Mouse (Mus musculus) spleen, postnatal 14 days (tissue): ENCODE measurements at regions not wholly inside any gene's neighbourhood (a gene's known extent, or its start where the extent isn't known, plus 50 kb on each side); places are given as distances from the start of the nearest gene placed in this dataset.

Experiments
- DNase-seq, 2 experiments: peaks; one replicate each; pipeline ENCODE4 v3.0.0; 2021 to 2022; ENCODE audit warnings: low spot score in 2 of 2

DNA sequence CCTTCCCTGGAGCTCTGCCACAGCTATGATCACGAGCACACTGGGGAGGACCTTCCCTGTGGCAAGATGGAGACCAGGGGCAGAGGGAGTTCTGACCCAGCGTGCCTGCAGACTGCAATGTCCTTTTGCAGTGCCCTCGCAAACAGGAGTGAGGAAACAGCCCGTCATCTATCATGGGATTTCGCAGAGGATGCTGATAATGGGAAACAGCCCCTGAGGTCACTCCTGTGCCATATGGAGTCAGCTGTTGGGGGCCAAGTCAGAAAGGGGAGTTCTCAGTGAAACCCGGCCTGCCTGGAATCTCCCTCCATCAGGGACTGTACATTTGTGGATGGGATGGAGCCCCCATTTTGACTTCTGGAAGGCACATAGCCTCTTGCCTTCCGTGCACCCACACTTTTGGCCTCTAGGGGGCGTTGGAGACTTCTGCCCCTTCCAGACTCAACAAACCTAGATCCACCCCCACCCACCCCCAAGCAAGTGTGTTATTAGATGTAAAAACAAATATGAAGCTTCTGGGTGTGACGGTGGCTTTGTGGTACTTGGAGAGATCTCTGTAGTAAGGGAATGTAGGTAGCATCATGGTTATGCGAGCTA lies 98.1 kb downstream of the Kdr start:
- no peak for DNase-seq

DNA sequence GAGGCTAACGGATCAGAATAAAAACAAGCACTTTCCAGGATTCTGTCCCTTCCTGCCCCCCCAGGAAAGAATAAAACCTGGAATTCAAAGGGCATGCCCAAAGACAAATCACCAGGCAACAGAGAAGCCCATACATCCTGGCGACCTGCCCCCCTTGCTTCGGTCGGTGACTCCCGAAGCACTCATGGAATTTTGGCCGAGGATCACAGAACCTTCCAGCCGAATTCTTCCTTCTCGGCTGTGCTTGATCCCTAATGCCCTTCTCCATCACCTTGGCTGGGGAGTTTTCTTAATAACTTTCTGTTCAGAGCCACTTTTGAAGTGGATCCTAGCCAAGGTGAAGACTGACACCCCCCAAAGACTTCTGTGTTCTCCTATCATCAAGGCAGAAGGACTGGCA lies 99.9 kb downstream of the Kdr start:
- DNase-seq, result no peak

- no peak for DNase-seq
Measured at GRCm38 (mm10) chr5:75877609-75877971, 100.7 kb downstream of the Kdr start.

DNA sequence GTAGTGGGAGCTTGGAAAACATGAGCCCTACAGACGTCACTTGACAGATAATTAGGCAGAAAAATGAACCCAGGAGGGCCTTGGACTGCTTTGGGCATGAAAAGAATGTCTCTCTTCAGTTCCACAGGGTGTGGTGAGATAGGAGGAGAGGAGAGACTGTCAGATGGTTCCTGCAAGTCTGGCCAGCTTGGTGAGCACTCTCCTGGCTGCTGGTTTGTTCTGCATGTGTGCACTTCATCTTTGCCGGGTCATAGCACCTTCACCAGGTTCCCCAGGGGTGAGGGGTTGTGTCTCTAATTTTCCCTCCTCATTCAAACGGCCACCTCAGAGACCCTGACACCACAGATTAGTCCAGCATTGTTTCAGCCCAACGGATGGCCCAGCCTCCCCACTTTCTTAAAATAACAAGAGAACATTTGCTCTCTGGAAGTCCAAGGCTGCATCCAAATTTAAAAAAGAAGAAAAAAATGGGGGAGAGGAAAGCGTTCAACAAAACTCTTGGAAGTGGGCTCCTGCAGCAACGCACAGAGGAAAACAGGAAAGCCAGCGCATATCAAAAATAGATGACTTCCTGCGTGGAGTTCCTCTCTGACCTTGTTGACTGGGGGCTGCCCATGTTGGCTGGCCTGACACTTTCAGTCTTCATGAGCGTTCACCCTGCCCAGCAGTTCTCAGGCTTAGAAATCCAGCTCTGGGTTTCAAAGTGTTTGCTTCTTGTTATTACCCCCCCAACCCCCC lies 101.2 kb downstream of the Kdr start:
- DNase-seq, result no peak

DNA sequence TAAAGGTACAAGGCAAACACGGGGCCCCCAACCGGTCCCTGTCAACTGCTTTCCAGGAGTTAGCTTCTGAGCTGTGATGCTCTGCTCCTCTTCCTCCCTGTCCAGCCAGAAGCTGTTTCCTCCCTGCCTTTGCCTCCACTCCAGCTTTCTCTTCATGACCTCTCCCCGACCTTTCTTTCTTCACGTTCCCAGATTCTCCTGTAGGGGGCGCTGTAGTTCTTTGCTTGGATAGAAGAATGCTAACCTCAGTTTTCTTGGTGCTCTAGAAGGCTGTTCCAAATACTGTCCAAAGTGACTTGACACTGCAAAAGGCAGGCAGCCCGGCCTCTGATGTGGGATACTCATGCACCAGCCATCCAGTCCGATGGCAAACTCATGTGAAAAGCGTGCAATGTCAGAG lies 107.1 kb downstream of the Kdr start:
- DNase-seq, result peak in 1 of 2 experiments; percentile 37

DNA sequence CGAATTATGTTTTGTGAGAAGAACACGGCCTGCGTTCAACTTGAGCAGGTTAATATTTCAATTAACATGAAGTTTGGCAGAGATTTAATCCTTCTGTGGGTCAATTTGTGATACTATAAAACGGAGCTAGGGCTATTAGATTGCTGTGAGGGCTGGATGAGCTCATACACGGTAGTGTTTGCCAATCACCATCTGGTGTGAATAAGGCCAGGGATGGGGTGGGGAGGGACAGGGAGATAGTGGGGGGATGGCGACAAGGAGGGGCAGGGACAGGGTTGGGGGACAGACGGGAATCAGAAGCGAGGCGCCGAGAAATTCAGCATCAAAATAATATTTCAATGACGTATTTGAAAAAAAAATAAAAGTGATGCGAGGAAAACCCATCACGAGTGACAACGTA lies 107.6 kb downstream of the Kdr start:
- DNase-seq, result no peak

GRCm38 (mm10) chr5:75869535-75869934 lies 108.7 kb downstream of the Kdr start:
- no peak for DNase-seq

DNA sequence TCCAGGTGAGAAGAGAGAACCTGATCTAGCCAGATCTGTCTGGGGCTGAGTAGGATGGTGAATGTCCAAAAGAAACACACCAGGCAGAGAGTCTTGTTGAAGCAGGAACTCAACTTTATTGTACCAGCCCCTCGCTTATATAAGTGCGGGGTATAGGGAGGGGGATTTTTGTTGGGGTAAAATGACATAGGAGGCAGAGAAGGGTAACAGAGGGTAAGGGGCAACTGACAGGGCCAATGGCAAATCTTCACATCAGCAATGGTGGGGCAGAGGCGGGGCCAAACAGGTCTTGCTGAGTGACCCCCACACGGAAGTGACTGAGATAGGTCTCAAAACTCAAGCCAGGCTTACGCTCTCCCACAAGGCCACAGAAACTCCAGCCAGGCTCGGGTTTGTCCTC lies 113.2 kb downstream of the Kdr start:
- no peak for DNase-seq

DNA sequence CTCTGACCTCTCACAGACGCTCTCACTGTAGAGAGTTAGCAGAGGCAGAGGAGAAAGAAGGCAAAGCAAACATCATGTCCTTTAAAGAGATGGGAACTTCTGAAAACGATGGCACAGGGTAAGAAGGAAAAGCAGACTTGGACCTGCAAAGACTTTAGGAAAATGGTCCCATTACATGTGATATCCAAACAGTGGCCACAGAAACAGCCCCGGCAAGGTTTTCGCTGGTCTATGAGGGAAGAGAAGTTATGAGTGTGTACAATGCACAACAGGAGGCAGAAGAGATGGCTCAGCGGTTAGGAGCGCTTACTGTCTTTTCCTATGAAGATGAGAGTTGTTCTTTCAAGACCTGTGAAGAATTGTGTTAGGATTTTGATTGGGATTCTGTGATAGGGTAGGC lies 114.9 kb downstream of the Kdr start:
- no peak for DNase-seq

- DNase-seq, result peak in 1 of 2 experiments; percentile 13
Measured at GRCm38 (mm10) chr5:75862630-75862991, 115.6 kb downstream of the Kdr start.

DNA sequence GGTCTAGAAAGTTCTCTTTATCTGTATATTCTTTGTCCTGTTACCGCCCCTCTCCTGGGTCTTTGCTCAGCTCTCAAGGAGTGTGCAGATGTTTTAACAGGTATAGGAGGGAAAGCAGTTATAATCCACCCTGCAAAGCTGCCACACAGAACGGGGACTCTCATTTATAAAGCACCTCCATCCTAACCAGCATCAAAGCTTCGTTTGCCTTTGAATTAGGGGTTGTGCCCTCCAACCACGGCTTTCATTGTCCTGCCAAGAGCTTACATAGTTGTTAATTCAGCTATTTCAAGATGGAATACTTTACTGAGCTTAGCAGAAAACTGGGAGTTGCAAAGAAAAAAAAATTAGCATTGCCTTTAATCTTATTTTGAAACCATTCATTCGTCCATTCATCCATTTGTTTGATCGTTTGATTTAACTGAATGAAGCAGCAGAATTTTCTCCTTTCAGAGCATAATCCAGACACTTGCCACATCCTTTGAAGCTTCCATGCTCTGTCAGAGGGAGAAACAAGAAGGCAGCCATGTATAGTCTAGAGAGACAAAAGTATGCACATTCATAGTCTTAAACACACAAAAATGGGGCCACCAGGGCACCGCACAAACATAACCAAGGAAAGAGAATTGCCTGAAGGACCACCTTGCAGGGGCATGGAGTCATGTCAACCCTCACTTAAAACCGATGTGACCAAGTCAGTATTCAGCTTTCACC lies 116.2 kb downstream of the Kdr start:
- no peak for DNase-seq

DNA sequence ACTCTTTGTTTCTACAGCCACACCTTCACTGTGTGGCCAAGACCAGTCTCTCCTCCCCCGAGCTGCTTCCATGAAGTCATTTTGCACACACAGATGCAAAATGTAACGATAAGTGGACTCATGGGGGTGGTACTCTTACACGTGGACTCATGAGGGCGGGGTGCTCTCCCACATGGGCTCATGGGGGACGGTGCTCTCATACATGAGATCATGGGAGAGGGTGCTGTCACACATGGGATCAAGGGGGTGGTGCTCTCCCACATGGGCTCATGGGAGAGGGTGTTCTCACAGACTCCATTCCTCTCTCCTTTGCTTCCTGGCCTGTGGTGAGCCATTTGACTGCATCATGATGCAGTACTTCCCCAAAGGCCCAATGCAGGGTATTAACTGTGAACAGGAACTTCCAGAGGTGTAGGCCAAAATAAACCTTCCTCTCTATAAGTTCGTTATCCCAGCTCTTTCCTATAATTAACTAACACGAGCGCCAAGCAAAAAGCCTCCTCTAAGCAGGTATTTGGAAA lies 118.9 kb downstream of the Kdr start:
- no peak for DNase-seq

DNA sequence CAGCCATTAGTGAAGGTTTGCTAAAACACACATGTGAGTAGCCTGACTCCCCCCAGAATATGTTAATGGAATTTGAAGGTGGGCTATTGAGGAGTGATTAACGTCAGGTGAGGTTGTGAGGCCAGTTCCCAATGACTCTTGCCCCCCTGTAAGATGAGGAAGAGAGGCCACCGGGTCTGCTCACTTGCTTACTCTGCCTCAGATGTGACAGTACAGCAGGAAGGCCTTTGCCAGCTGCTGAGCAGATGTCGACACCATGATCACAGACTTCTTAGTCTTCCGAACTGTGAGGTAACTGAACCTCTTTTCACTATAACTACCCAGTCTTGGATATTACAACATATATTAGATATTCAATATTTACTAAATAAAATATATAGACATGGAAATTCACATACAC lies 127.4 kb downstream of the Kdr start:
- no peak for DNase-seq

DNA sequence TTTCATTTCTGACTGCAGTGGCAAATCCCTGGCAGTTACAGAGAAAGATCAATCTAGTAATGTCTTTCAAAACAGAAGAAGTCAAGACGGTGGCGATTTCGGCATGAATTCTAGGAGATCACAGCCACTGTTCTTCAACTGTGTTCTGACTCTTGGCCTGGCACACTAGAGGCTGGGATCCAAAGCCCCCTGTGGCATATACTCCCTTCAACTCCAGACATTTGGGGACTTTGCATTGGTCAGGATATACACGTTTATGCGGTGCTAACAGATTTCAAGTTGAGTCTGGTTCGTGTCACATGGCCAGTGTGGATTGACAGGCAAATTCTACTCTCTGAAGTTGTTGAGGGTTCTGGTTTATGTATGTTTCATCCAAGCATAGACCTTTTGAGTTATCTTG lies 130.3 kb downstream of the Kdr start:
- no peak for DNase-seq

DNA sequence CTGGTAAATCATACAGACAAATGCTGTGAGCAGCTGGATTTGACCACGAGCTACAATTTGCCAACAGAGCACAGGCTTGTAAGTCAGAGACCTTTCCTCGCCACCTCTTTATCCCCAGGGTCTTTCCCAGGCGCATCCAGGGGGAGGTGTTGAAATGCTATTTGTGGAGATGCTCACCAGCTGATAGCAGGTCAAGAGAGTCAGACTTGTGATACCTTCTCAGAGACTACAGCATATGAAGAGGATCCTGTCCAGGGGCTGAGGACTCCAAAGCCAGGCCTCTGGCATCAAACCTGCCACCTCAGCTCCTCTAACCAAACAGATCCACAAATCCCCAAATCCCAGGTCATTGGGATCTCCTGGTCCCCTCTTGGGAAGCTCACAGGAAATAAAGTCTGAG lies 130.9 kb downstream of the Kdr start:
- DNase-seq, result no peak

GRCm38 (mm10) chr5:75846016-75846415 lies 132.2 kb downstream of the Kdr start:
- no peak for DNase-seq

GRCm38 (mm10) chr5:75843807-75844206 lies 134.5 kb downstream of the Kdr start:
- DNase-seq, result no peak

DNA sequence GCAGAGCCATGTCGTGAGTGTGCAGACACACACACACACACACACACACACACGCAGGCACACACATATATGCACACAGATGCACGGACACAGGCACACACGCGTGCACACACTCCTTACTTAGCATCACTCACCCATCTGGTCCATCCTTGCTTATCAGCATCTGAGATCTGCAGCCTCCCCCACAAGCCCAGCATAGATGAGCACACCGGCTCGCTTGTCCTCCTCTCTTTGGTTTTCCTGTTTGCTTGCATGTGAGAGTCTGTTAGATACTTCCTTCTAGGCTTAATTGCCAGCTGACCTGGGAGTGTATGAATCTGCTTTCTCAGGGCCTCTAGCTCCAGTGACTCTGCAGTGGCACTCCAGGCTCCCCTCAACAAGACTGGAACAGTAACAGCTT lies 137.8 kb downstream of the Kdr start:
- DNase-seq, result no peak

DNA sequence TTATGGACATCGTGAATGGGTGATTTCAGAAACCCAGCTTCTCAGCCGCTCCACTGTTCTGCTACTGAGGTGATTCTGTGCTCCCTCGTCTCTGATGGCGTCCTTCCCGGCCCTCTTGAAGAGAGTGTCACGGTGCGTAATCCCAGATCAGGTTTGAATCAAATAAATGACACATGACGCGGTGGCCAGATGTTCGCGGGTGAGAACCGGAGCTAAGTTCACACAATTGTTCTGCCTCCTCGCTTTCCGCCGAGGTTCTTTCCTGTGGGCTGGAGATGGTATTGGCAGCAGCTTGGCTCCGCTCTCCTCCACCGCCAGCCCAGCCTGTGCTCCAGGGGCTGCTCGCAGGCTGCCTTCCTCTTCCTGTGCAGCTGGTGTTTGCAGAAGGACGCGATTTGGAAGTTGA lies 142.7 kb downstream of the Kdr start:
- DNase-seq, result no peak

DNA sequence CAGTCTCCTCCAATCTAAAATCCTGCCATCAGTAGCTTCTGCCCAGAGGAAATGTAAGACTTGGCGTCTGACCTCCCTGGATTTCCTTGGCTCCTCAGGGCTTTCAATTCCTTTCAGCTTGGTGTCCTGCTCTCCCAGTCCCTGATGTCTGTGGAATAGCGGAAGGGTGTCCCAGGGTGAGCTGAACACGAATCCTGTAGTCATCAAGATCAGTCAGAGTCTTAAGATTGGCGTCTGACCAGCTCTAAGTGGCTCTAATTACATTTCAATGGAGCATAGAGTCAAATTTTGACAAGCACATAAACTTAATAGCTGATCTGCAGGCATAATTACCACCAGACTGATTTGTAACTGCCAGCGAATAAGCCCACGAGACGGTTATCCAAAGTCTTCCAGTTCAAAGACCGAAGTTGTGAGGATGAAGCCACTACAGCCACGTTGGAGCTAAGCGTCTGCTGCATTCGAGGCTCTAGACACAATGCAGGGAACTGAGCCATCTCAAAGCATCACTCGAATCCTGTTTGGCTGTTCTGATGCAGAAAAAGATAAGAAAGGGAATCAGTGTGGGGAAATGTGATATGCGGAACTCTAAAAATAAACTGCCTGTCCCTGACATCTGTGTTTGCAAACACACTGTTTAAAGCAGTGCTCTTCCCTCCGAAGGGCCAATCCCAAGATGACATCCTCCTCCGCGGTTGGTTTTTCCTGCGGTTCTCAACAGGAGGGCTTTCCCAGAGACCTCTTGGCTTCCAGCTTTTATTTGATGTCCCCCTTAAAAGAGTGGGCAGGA lies 143.3 kb downstream of the Kdr start:
- no peak for DNase-seq

DNA sequence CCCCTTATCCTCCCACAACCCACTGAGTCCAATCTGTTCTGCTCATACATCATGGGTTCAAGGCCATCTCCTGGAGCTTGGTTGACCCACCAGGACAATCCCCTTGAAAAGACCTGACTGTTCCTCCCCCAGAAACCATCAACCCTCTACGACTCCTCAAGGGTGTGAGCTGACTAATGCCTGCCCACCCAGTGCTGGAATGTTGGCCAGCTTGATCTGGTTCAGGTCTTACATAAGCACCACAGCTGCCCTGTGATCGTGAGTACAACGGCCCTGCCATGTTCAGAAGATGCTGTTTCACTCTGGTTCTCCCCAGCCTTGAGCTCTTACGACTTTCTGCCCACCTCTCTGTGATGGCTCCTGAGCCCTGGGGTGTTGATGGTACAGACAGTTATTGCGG lies 145.9 kb downstream of the Kdr start:
- DNase-seq, result no peak
